Comparison of ENCODE assay signal across 10 mouse cellular contexts in the genomic region with DNA sequence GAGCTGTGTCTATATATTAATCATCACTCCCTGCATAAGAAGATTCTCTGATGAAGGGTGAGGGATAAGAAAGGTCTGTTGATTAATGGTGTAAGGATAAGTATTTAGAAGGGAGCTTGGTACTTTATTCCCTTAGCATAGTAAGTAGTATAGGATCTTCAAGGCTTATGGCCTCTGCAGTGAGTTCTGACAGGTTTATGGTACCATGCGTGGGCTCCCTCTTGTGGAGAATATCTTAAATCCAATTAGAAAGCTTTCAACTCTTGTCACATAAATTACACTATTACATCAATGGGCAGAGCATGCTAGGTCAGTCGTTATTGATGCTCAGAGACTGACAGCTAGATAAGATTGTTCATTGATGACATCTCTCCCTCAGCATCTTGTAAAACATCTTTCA.
DNase-seq lines count a peak whose midpoint lies in the region; ATAC-seq and TF ChIP-seq lines count a peak whose summit lies in the region.
"Had no signal": no experiment of that assay in that cellular context is flagged by ENCODE, and none has a peak within 500 bp of the region (broad histone marks: within the 10 kb centered on the region; RNA-seq: fewer than 3 reads in every experiment).

No protein-coding gene starts in this region.

- no peaks in the 10 kb centered on the region for H3K27me3 ChIP-seq in kidney, embryonic 15.5 days
- no peaks in the 10 kb centered on the region for H3K27me3 ChIP-seq in E14TG2a.4 (ENCODE audit: insufficient read depth, low read length)
- H3K27me3 ChIP-seq in forebrain, embryonic 15.5 days, result no peaks in the 10 kb centered on the region
- H3K27me3 ChIP-seq in midbrain, embryonic 10.5 days (ENCODE audit: low read depth, poor library complexity, severe bottlenecking), result no peaks in the 10 kb centered on the region

- TF ChIP-seq CTCF in E14TG2a.4 (conservative IDR thresholded peaks at IDR 0.05; ENCODE audit: low read length), result peak; percentile 21; the same call in 1 of the 2 replicates

- no peaks in the 10 kb centered on the region for H3K4me1 ChIP-seq in kidney, embryonic 15.5 days
- H3K4me1 ChIP-seq in E14TG2a.4 (replicated peaks; ENCODE audit: low read depth, low read length), result no peaks in the 10 kb centered on the region
- no peaks in the 10 kb centered on the region for H3K4me1 ChIP-seq in forebrain, embryonic 15.5 days
- no peaks in the 10 kb centered on the region for H3K4me1 ChIP-seq in midbrain, embryonic 10.5 days

- peak; percentile 5 for DNase-seq in adrenal gland, postnatal 14 days
- DNase-seq in adrenal gland, postnatal 25 days, result no peak
- DNase-seq in kidney, postnatal 14 days, result peak; percentile 7
- no peak for DNase-seq in adrenal gland, adult 18-20 months (ENCODE audit: low spot score in 2 of 2)
- DNase-seq in midbrain, embryonic 10.5 days (ENCODE audit: low spot score), result no peak
- DNase-seq: kidney, adult 11 months had no signal

- no peak overlapping the region for H3K27ac ChIP-seq in kidney, embryonic 15.5 days
- no peak overlapping the region for H3K27ac ChIP-seq in forebrain, embryonic 15.5 days (replicated peaks)
- no peak overlapping the region for H3K27ac ChIP-seq in midbrain, embryonic 10.5 days (replicated peaks)

- H3K4me3 ChIP-seq in kidney, embryonic 15.5 days (replicated peaks), result no peak overlapping the region
- H3K4me3 ChIP-seq in E14TG2a.4 (replicated peaks; ENCODE audit: low read length), result no peak overlapping the region
- no peak overlapping the region for H3K4me3 ChIP-seq in forebrain, embryonic 15.5 days
- no peak overlapping the region for H3K4me3 ChIP-seq in midbrain, embryonic 10.5 days

- H3K4me2 ChIP-seq in kidney, embryonic 15.5 days, result no peak overlapping the region
- no peak overlapping the region for H3K4me2 ChIP-seq in forebrain, embryonic 15.5 days (replicated peaks)
- H3K4me2 ChIP-seq: midbrain, embryonic 11.5 days had no signal

- no peak for ATAC-seq in kidney, embryonic 15.5 days (replicated peaks; ENCODE audit: low FRiP score)
- ATAC-seq in forebrain, embryonic 15.5 days (replicated peaks), result peak; percentile 41; the same call in 1 of the 2 replicates

- no peak overlapping the region for H3K9ac ChIP-seq in kidney, embryonic 15.5 days
- H3K9ac ChIP-seq in forebrain, embryonic 15.5 days (replicated peaks), result no peak overlapping the region

- WGBS in kidney, embryonic 15.5 days, result 13% methylated on average over 2 of the region's 2 CpGs
- WGBS in forebrain, embryonic 15.5 days, result 25% methylated on average over 2 of the region's 2 CpGs
- 28% methylated on average over 2 of the region's 2 CpGs for WGBS in midbrain, embryonic 10.5 days

- no peaks in the 10 kb centered on the region for H3K9me3 ChIP-seq in kidney, embryonic 15.5 days (replicated peaks)
- H3K9me3 ChIP-seq in E14TG2a.4 (ENCODE audit: low read length), result no peaks in the 10 kb centered on the region
- no peaks in the 10 kb centered on the region for H3K9me3 ChIP-seq in forebrain, embryonic 15.5 days
- no peaks in the 10 kb centered on the region for H3K9me3 ChIP-seq in midbrain, embryonic 10.5 days (replicated peaks)

- H3K36me3 ChIP-seq in kidney, embryonic 15.5 days, result no peaks in the 10 kb centered on the region
- H3K36me3 ChIP-seq in E14TG2a.4 (ENCODE audit: insufficient read depth, low read length), result no peaks in the 10 kb centered on the region
- no peaks in the 10 kb centered on the region for H3K36me3 ChIP-seq in forebrain, embryonic 15.5 days
- H3K36me3 ChIP-seq in midbrain, embryonic 10.5 days, result no peaks in the 10 kb centered on the region

Comparison
In these comparisons a context has a peak if more than half of its experiments do, and no peak if none do; other contexts are left out.
1. DNase-seq: peak in adrenal gland, postnatal 14 days (single experiment) and kidney, postnatal 14 days (single experiment); none in adrenal gland, postnatal 25 days (single experiment), adrenal gland, adult 18-20 months (0 of 2) and midbrain, embryonic 10.5 days (single experiment).